Mouse (Mus musculus): ENCODE measurements around the gene Sh3bp5. TPM values are rescaled to one million over a fixed set of nuclear protein-coding genes. Genes with fewer than 3 reads are reported as not detected.

Sh3bp5 gene
- polyA plus RNA-seq, 1 experiment, result 72.9 TPM

DNA sequence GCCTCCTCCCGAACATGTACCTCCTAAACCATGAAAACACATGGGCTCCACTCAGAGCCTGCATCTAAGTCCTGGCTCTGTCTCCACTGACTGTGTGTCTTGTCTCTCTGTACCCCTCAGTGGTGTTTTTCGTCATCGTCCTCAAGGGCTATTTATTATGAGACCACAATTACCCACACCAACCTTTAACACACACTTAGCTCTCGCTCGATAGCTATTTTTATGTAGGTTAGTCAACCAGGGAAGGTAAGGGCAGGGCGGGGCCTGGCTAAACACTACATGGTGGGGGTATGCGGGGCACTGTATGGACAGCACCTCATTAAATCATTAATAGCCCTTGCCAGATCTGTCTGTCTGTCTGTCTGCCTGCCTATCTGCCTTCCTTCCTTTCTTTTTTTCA is 15.3 kb downstream of the Sh3bp5 start:
- Histone ChIP-seq H3K4me1 (ENCODE audit: control insufficient read depth, insufficient read depth, low read length) (peaks cover 53% of the 10 kb centered on the region), H3K4me3 (replicated peaks; ENCODE audit: insufficient read depth, low read depth, low read length) (no peak overlapping the region), H3K27ac (ENCODE audit: insufficient read depth, low read length) (0 out of 2 replicates have a peak overlapping the region, but pooled peaks have one; percentile 18), H3K27me3 (ENCODE audit: control insufficient read depth, insufficient read depth, low read length) (no peaks in the 10 kb centered on the region)
- TF ChIP-seq CTCF (IDR thresholded peaks at IDR 0.05; ENCODE audit: borderline replicate concordance, insufficient read depth, low read depth, low read length) (no peak), POLR2A (IDR thresholded peaks at IDR 0.05; ENCODE audit: borderline replicate concordance, insufficient read depth, low read length) (no peak)
- DNase-seq, result no peak
- 84% methylated on average over 7 of the region's 7 CpGs for WGBS

DNA sequence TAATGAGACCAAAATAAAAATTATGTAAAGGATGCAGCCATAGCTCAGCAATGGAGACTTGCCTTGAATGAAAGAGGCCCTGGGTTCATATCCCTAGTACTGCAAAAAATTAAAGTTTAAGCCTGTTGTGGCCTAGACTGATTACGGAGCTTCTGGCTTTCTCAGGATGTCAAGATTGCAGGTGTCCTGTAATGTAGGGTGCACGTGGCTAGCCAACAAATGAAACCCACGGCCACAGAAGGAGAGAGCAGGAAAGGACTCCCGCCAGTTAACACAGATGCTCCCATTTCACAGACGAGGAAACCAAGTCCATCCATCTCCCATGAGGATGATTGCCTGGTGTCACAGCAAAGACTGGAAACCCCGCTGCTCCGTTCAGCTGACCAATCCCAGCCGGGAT is 15.7 kb downstream of the Sh3bp5 start:
- no peak for DNase-seq
- TF ChIP-seq CTCF (IDR thresholded peaks at IDR 0.05; ENCODE audit: borderline replicate concordance, insufficient read depth, low read depth, low read length) (no peak), POLR2A (IDR thresholded peaks at IDR 0.05; ENCODE audit: borderline replicate concordance, insufficient read depth, low read length) (no peak)
- no peaks in the 10 kb centered on the region for H3K27me3 ChIP-seq (ENCODE audit: control insufficient read depth, insufficient read depth, low read length)
- 0 out of 2 replicates have a peak overlapping the region, but pooled peaks have one; percentile 18 for H3K27ac ChIP-seq (ENCODE audit: insufficient read depth, low read length)
- 64% methylated on average over 8 of the region's 8 CpGs for WGBS
- H3K4me3 ChIP-seq (replicated peaks; ENCODE audit: insufficient read depth, low read depth, low read length), result no peak overlapping the region
- peaks cover 57% of the 10 kb centered on the region for H3K4me1 ChIP-seq (ENCODE audit: control insufficient read depth, insufficient read depth, low read length)

DNA sequence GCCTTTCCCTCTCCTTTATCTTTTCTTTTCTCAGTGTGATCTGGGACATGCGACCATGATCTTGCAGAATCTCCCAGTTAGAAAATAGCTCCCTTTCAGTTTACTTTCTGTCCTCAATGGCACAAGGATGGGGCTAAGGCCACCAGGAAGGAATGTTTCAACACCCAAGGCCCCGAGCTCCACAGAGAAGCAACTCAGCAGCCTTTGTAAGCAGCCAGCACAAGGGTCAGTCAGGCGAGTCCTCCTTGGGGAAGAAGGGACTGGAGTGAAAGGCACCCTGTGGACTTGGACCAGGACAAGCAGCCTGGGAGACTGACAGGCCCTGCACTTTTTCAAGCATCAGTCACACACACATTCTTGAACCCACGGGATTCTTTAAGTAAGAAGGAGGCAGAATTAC is 16.6 kb downstream of the Sh3bp5 start:
- WGBS, result 21% methylated on average over 4 of the region's 4 CpGs
- peaks cover 62% of the 10 kb centered on the region for H3K4me1 ChIP-seq (ENCODE audit: control insufficient read depth, insufficient read depth, low read length)
- TF ChIP-seq CTCF (IDR thresholded peaks at IDR 0.05; ENCODE audit: borderline replicate concordance, insufficient read depth, low read depth, low read length) (no peak), POLR2A (IDR thresholded peaks at IDR 0.05; ENCODE audit: borderline replicate concordance, insufficient read depth, low read length) (no peak)
- no peak overlapping the region for H3K4me3 ChIP-seq (replicated peaks; ENCODE audit: insufficient read depth, low read depth, low read length)
- no peak for DNase-seq
- H3K27me3 ChIP-seq (ENCODE audit: control insufficient read depth, insufficient read depth, low read length), result no peaks in the 10 kb centered on the region
- H3K27ac ChIP-seq (ENCODE audit: insufficient read depth, low read length), result no peak overlapping the region; the same call in 1 of the 2 replicates

DNA sequence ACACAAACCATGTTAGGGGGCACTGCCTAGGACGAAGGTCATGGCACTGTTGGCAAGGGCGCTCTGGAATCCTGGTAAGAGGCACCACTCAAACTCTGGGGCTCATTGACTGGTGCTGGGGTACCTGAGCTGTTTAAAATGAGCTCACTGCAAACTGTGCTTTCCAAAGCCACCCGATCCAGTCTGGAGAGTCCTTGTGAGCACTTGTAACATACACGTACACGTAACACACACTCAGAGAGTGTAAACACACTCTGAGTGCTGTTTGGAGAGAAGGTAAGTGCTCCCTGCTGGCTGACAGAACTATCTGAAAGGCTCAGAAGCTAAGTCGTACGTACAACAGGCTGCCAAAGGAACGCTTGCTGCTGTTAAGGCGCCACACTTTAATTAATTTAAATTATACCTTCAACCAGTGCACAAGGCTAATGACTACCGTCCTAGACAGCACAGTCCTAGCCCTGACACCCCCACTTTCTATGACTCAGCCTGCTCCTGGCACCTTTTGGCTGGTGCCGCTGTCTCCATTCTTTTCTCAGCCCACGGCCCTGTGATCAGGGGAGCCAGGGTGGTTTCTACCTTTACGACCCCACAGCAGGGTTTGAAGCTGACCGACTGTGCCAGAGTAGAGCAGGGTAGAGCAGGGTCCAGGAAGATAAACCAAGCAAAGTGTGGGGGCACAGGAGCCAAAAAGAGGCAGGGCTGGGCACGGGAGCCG is 18.9 kb downstream of the Sh3bp5 start:
- H3K4me1 ChIP-seq (ENCODE audit: control insufficient read depth, insufficient read depth, low read length), result peaks cover 60% of the 10 kb centered on the region
- no peaks in the 10 kb centered on the region for H3K27me3 ChIP-seq (ENCODE audit: control insufficient read depth, insufficient read depth, low read length)
- WGBS, result 38% methylated on average over 16 of the region's 16 CpGs
- peak overlapping the region; percentile 42 for H3K27ac ChIP-seq (ENCODE audit: insufficient read depth, low read length)
- DNase-seq, result peak; percentile 58 to 60
- no peak overlapping the region for H3K4me3 ChIP-seq (replicated peaks; ENCODE audit: insufficient read depth, low read depth, low read length)
- TF ChIP-seq POLR2A (IDR thresholded peaks at IDR 0.05; ENCODE audit: borderline replicate concordance, insufficient read depth, low read length), result no peak
- TF ChIP-seq CTCF (IDR thresholded peaks at IDR 0.05; ENCODE audit: borderline replicate concordance, insufficient read depth, low read depth, low read length), result no peak

DNA sequence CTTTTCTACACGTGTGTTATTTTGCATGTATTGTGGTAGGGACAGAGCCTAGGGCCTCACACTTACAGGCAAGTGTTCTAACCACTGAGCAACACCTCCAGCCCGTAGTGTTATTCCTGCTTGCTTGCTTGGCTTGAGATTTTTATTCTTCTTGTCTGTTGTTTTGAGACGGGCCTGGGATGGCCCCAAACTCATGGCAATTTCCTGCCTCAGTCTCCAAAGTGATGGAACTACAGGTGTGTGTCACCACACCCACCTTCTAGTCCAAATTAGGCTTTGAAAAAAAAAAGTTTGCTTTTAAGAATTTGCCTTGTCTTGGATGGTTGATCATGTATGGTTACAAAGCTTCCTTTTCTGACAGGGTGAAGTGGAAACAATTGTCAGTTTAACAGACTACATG is 19.5 kb downstream of the Sh3bp5 start:
- H3K4me1 ChIP-seq (ENCODE audit: control insufficient read depth, insufficient read depth, low read length), result peaks cover 55% of the 10 kb centered on the region
- DNase-seq, result no peak

DNA sequence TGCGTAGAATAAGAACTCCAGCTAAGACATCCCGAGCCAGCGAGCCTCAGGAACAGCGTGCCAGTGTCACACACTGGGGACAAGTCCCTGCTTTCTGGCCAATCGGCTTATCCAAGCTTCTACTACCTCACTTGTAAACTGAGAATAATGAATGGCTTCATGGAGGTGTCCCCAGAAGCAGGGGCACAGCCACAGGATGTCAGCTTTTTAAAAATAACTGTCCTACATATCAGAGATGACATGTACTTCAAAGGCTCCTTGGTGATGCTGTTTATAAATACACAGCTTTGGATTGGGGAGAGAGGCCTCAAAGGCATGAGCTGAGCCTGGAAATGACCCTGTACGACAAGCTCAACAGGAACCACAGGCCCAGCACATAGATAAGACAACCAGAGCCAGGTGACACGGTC is 20.9 kb downstream of the Sh3bp5 start:
- TF ChIP-seq POLR2A (IDR thresholded peaks at IDR 0.05; ENCODE audit: borderline replicate concordance, insufficient read depth, low read length), result no peak
- TF ChIP-seq CTCF (IDR thresholded peaks at IDR 0.05; ENCODE audit: borderline replicate concordance, insufficient read depth, low read depth, low read length), result no peak
- peak; percentile 46 to 47 for DNase-seq
- H3K27me3 ChIP-seq (ENCODE audit: control insufficient read depth, insufficient read depth, low read length), result no peaks in the 10 kb centered on the region
- H3K27ac ChIP-seq (ENCODE audit: insufficient read depth, low read length), result peak overlapping the region; percentile 65
- H3K4me3 ChIP-seq (replicated peaks; ENCODE audit: insufficient read depth, low read depth, low read length), result no peak overlapping the region
- 3% methylated on average over 7 of the region's 7 CpGs for WGBS
- H3K4me1 ChIP-seq (ENCODE audit: control insufficient read depth, insufficient read depth, low read length), result peaks cover 58% of the 10 kb centered on the region

More for the DNA sequence above, 19.5 kb downstream of the Sh3bp5 start:
- WGBS, result 80% methylated on average over 3 of the region's 3 CpGs
- H3K27me3 ChIP-seq (ENCODE audit: control insufficient read depth, insufficient read depth, low read length), result no peaks in the 10 kb centered on the region
- no peak overlapping the region for H3K27ac ChIP-seq (ENCODE audit: insufficient read depth, low read length)
- H3K4me3 ChIP-seq (replicated peaks; ENCODE audit: insufficient read depth, low read depth, low read length), result no peak overlapping the region
- no peak for TF ChIP-seq CTCF (IDR thresholded peaks at IDR 0.05; ENCODE audit: borderline replicate concordance, insufficient read depth, low read depth, low read length)
- no peak for TF ChIP-seq POLR2A (IDR thresholded peaks at IDR 0.05; ENCODE audit: borderline replicate concordance, insufficient read depth, low read length)

DNA sequence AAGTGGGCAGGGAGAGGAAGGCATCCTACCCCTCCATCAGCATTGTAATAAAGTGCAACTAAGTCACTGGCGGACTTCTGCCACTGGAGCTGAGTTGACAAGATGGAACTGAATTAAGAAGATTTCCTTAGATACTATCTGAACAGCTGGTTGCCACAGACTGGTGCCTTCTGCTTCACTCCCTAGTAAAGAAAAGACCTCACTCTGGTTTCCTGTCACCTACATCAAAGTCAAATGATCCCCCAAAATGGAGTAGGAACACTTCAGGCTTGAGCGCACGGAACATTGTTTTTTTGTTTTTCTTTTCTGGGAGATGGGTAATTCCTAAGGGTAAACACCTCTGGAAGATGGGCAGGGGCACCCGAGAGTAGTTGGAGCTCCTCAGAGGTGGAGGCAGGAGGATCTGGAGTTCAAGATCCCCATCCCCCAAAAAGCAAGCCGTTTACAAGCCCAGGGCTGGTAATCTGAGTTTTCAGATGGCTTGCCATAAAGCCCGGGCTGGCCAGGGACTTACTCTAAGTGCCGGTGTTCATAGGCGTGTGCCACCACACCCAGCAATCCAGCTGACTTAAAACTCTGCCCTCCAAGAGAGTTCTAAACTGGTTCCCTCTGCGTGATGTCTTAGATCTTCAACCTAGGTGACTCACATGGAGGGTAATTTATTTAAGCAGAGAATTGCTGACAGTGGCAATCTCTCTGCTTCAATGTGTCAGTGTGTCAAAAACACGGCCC is 21.5 kb downstream of the Sh3bp5 start:
- DNase-seq, result no peak
- TF ChIP-seq CTCF (IDR thresholded peaks at IDR 0.05; ENCODE audit: borderline replicate concordance, insufficient read depth, low read depth, low read length), result no peak
- no peak for TF ChIP-seq POLR2A (IDR thresholded peaks at IDR 0.05; ENCODE audit: borderline replicate concordance, insufficient read depth, low read length)
- no peak overlapping the region for H3K4me3 ChIP-seq (replicated peaks; ENCODE audit: insufficient read depth, low read depth, low read length)
- H3K4me1 ChIP-seq (ENCODE audit: control insufficient read depth, insufficient read depth, low read length), result peaks cover 62% of the 10 kb centered on the region
- 51% methylated on average over 10 of the region's 10 CpGs for WGBS
- no peaks in the 10 kb centered on the region for H3K27me3 ChIP-seq (ENCODE audit: control insufficient read depth, insufficient read depth, low read length)
- peak overlapping the region; percentile 65 for H3K27ac ChIP-seq (ENCODE audit: insufficient read depth, low read length)

Measured in cerebellum, adult 2 months (tissue).